ENCODE assay signal across 7 mouse cellular contexts in the genomic region with DNA sequence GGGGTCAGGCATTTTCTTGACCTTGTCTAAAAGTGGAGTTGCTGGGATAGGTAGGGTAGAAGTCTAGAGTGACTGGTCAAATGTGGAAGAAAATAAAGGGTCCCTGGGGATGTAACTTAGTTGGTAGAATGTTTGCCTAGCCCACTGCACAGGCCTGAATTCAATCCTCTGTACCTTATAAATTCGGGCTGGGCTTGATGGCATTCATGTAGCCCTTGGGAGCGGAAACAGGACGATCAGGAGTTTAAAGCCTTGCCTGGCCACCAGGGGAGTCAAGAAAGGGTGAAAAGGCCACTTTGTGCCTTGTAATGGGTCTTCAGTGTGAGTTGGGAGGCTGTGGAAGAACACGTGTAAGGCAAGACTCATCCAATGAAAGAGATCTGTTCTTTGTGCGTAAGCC. TPM values are rescaled to one million over a fixed set of nuclear protein-coding genes. Genes with fewer than 3 reads are reported as not detected.
DNase-seq lines count a peak whose midpoint lies in the region; ATAC-seq and TF ChIP-seq lines count a peak whose summit lies in the region.

No protein-coding gene starts in this region.

- no peak for TF ChIP-seq EP300 in stomach, postnatal 0 days (optimal IDR thresholded peaks at IDR 0.05)

- H3K36me3 ChIP-seq in limb, embryonic 15.5 days: no peaks in the 10 kb centered on the region
- H3K36me3 ChIP-seq in stomach, postnatal 0 days (ENCODE audit: control insufficient read depth, insufficient read depth, low read length): no peaks in the 10 kb centered on the region

- H3K27me3 ChIP-seq in limb, embryonic 15.5 days: no peaks in the 10 kb centered on the region
- no peaks in the 10 kb centered on the region for H3K27me3 ChIP-seq in stomach, postnatal 0 days (ENCODE audit: control insufficient read depth, insufficient read depth, low read length)

- H3K27ac ChIP-seq in limb, embryonic 15.5 days: peak overlapping the region; percentile 98
- H3K27ac ChIP-seq in stomach, postnatal 0 days (replicated peaks): 0 out of 2 replicates have a peak overlapping the region, but pooled peaks have one; percentile 87

- TF ChIP-seq CTCF in stomach, postnatal 0 days (IDR thresholded peaks at IDR 0.05; ENCODE audit: low read depth): peak; percentile 41

- DNase-seq in thymus, postnatal 0 days (ENCODE audit: low spot score): peak; percentile 6
- DNase-seq in thymus, postnatal 36 days: no peak
- no peak for DNase-seq in stomach, postnatal 0 days (ENCODE audit: low spot score)
- DNase-seq in natural killer cell, adult 2 months (ENCODE audit: low spot score in 2 of 2): no peak
- DNase-seq in cerebellum, adult 9-11 months: no peak

- WGBS in limb, embryonic 15.5 days: 10% methylated on average over 5 of the region's 5 CpGs
- 6% methylated on average over 5 of the region's 5 CpGs for WGBS in stomach, postnatal 0 days

- H3K4me3 ChIP-seq in limb, embryonic 15.5 days: peak overlapping the region; percentile 97
- H3K4me3 ChIP-seq in stomach, postnatal 0 days (ENCODE audit: low read depth, low read length): peak overlapping the region; percentile 85

- peaks cover 16% of the 10 kb centered on the region for H3K4me1 ChIP-seq in limb, embryonic 15.5 days
- H3K4me1 ChIP-seq in stomach, postnatal 0 days (replicated peaks; ENCODE audit: control insufficient read depth, insufficient read depth): peaks cover 6% of the 10 kb centered on the region

- peak overlapping the region; percentile 85 for H3K9ac ChIP-seq in limb, embryonic 15.5 days
- H3K9ac ChIP-seq in stomach, postnatal 0 days (ENCODE audit: low read length): peak overlapping the region; percentile 65

- no peaks in the 10 kb centered on the region for H3K9me3 ChIP-seq in limb, embryonic 15.5 days
- H3K9me3 ChIP-seq in stomach, postnatal 0 days (ENCODE audit: control insufficient read depth, low read length): no peaks in the 10 kb centered on the region

- H3K4me2 ChIP-seq in limb, embryonic 15.5 days: peak overlapping the region; percentile 76
- peak overlapping the region; percentile 69 for H3K4me2 ChIP-seq in stomach, postnatal 0 days (replicated peaks; ENCODE audit: low read depth)

- peak; percentile 57 for ATAC-seq in erythroblast, adult 5-6 weeks (replicated peaks; ENCODE audit: low FRiP score, poor library complexity, severe bottlenecking)
- ATAC-seq in limb, embryonic 15.5 days (ENCODE audit: insufficient number of reproducible peaks, low FRiP score, low TSS enrichment, low read depth): no peak
- no peak for ATAC-seq in stomach, postnatal 0 days (ENCODE audit: low FRiP score, low TSS enrichment)

RNA-seq across cellular contexts. Expression of a gene that starts 1.1 kb away (rescaled TPM):
- 129 and 132 TPM in 2 replicates for polyA plus RNA-seq in thymus, postnatal 0 days (2015; fragmentation: Nextera tagmentation; extraction: Ambion mirVana)
- 13.6 and 14.4 TPM in 2 replicates for total RNA-seq in erythroblast, adult 5-6 weeks (2015; ENCODE audit: low replicate concordance)
- 22.0 and 32.9 TPM in 2 replicates for total RNA-seq in erythroblast, adult 5-6 weeks (2017; ENCODE audit: low replicate concordance)
- polyA plus RNA-seq in limb, embryonic 15.5 days (2015; fragmentation: Nextera tagmentation; extraction: Ambion mirVana): 89.3 and 101 TPM in 2 replicates
- polyA plus RNA-seq in stomach, postnatal 0 days (2015; fragmentation: Nextera tagmentation; extraction: Ambion mirVana): 30.5 and 38.7 TPM in 2 replicates

RNA-seq across cellular contexts. Expression of a gene that starts 12.6 kb away (rescaled TPM):
- polyA plus RNA-seq in thymus, postnatal 0 days (2015; fragmentation: Nextera tagmentation; extraction: Ambion mirVana): 16.0 and 18.6 TPM in 2 replicates
- total RNA-seq in erythroblast, adult 5-6 weeks (2015; ENCODE audit: low replicate concordance): 1.3 and 12.3 TPM in 2 replicates
- 10.2 and 16.3 TPM in 2 replicates for total RNA-seq in erythroblast, adult 5-6 weeks (2017; ENCODE audit: low replicate concordance)
- polyA plus RNA-seq in limb, embryonic 15.5 days (2015; fragmentation: Nextera tagmentation; extraction: Ambion mirVana): 20.9 and 22.1 TPM in 2 replicates
- polyA plus RNA-seq in stomach, postnatal 0 days (2015; fragmentation: Nextera tagmentation; extraction: Ambion mirVana): 17.6 and 17.8 TPM in 2 replicates

RNA-seq across cellular contexts. Expression of a gene that starts 39.8 kb away (rescaled TPM):
- 34.9 and 40.6 TPM in 2 replicates for polyA plus RNA-seq in thymus, postnatal 0 days (2015; fragmentation: Nextera tagmentation; extraction: Ambion mirVana)
- 27.0 and 27.1 TPM in 2 replicates for total RNA-seq in erythroblast, adult 5-6 weeks (2015; ENCODE audit: low replicate concordance)
- total RNA-seq in erythroblast, adult 5-6 weeks (2017; ENCODE audit: low replicate concordance): 26.5 and 32.5 TPM in 2 replicates
- 75.6 and 81.1 TPM in 2 replicates for polyA plus RNA-seq in limb, embryonic 15.5 days (2015; fragmentation: Nextera tagmentation; extraction: Ambion mirVana)
- polyA plus RNA-seq in stomach, postnatal 0 days (2015; fragmentation: Nextera tagmentation; extraction: Ambion mirVana): 32.4 and 35.6 TPM in 2 replicates

RNA-seq across cellular contexts. Expression of a gene that starts 59.7 kb away (rescaled TPM):
- polyA plus RNA-seq in thymus, postnatal 0 days (2015; fragmentation: Nextera tagmentation; extraction: Ambion mirVana): 55.8 and 60.7 TPM in 2 replicates
- total RNA-seq in erythroblast, adult 5-6 weeks (2015; ENCODE audit: low replicate concordance): not detected in 2 replicates
- not detected in 2 replicates for total RNA-seq in erythroblast, adult 5-6 weeks (2017; ENCODE audit: low replicate concordance)
- 203 and 213 TPM in 2 replicates for polyA plus RNA-seq in limb, embryonic 15.5 days (2015; fragmentation: Nextera tagmentation; extraction: Ambion mirVana)
- 84.7 and 95.1 TPM in 2 replicates for polyA plus RNA-seq in stomach, postnatal 0 days (2015; fragmentation: Nextera tagmentation; extraction: Ambion mirVana)
